Mouse (Mus musculus) frontal cortex, adult (tissue): ENCODE measurements at regions not wholly inside any gene's neighbourhood (a gene's known extent, or its start where the extent isn't known, plus 50 kb on each side); places are given as distances from the start of the nearest gene placed in this dataset.

Experiments used
- ATAC-seq: cut with Nextera tagmentation; 2 replicates; pipeline ENCODE4 v1.9.2; 2017; ENCODE audit warnings: mild to moderate bottlenecking, moderate library complexity, mixed read lengths; ENCODE audit not compliant: low TSS enrichment

DNA sequence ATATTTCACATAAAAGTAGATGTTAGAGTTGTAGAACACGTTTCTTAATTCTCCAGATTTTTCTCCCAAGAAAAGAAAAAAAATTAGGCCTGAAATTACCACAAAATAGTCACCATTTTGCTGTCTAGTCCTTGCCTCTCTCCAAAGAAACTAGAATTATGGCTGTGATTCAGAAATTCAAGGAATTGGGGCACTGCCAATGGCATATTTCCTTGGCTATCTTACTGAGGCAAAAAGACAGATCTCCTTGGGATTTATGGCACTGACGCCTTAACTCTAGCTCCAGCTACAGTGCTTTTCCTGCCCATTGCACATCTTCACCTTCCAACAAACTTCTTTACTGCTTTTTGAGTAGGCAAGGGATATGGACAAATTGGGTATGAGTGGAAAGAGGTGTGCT, 336.3 kb upstream of the Slc24a2 start:
- ATAC-seq: peak; percentile 63

- no peak for ATAC-seq
These were observed 324.6 kb upstream of the Slc24a2 start for GRCm38 (mm10) chr4:87554912-87555311.
